Mouse (Mus musculus): ENCODE measurements around the gene Lrp10.

DNA sequence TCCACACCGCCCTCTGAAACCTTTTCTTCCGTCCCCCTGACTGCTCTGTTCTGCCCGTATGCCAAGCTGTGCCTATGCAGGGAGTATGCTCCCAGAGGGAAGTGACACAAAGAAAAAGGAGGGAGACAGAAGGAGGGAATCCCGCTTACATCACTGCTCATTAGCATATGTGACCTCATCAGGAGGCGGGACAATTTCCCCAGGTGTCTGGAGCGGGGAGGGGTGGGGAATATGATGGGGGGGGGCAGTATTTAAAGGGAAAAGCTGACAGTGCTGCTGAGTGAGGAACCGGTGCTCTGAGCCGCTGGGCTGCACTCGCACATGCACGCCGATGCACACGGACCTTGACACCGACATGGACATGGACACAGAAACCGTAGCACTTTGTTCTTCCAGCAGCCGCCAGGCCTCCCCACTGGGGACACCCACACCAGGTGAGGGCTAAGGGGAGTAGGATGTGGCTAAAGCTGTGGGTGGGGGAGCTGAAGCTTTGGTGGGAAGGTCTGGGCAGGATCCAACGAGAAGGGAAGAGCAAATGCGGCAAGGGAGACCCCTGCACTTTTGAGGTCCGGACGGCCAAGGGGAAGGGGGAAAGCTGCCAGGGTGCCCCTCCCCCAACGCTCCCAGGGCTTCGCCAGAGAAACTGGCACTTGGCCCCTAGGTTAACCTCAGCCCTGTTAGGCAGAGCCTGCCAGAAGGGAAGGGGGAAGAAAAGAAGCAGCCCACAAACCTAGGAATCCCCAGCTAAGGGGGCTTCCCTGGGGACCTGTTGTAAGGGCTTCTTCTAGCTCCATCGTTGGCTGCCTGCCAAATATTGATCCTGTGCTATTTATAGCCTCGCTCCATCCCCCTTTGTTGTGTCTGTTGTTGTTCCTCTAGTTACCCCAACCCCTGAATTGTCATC, 12.3 kb downstream of the Lrp10 start, which contains the start of gene Rem2:
- TF ChIP-seq CTCF (IDR thresholded peaks at IDR 0.05; ENCODE audit: extremely low read depth, insufficient read depth, insufficient read length, insufficient replicate concordance) (no peak), POLR2A (IDR thresholded peaks at IDR 0.05; ENCODE audit: low read depth, low read length) (no peak)

Measured in spleen, adult 2 months (tissue).